Mouse (Mus musculus) MEL (cell line): ENCODE results near the gene Sv2c. TPM values are rescaled to one million over a fixed set of nuclear protein-coding genes. Genes with fewer than 3 reads are reported as not detected.

Experiments used
- DNase-seq: peaks from one replicate; pipeline ENCODE4 v3.0.0; 2011; ENCODE audit warnings: low read depth, low spot score
- H3K27ac ChIP-seq: 2 replicates; pipeline ENCODE4 v1.5.1; 2012; ENCODE audit warnings: low read depth, mild to moderate bottlenecking, control low read depth, low read length, moderate library complexity; ENCODE audit not compliant: control insufficient read depth
- H3K27me3 ChIP-seq, 2 experiments: fragments of 150-350 bp in 1 of 2; sonication (generic) in 1 of 2; 2 replicates each; pipeline ENCODE4 v1.6.1; 2012; ENCODE audit warnings: low read length in 2 of 2, mild to moderate bottlenecking in 2 of 2, improper control_type of control experiment in 1 of 2, moderate library complexity in 1 of 2; ENCODE audit not compliant: insufficient read depth in 2 of 2, control insufficient read depth in 1 of 2
- H3K36me3 ChIP-seq, 2 experiments: 2 replicates each; pipeline ENCODE4 v1.6.1; 2012 to 2014; ENCODE audit warnings: low read length in 2 of 2, improper control_type of control experiment in 1 of 2, inconsistent platforms in 1 of 2, mild to moderate bottlenecking in 1 of 2; ENCODE audit not compliant: insufficient read depth in 2 of 2, control insufficient read depth in 1 of 2
- H3K4me1 ChIP-seq, 2 experiments: fragments of 150-350 bp in 1 of 2; sonication (generic) in 1 of 2; 2 replicates each; pipeline ENCODE4 v1.6.1; 2012; ENCODE audit warnings: low read length in 2 of 2, improper control_type of control experiment in 1 of 2, mild to moderate bottlenecking in 1 of 2; ENCODE audit not compliant: insufficient read depth in 2 of 2, control insufficient read depth in 1 of 2
- H3K4me3 ChIP-seq, 2 experiments: fragments of 150-350 bp in 1 of 2; sonication (generic) in 1 of 2; 2 replicates each; pipeline ENCODE4 v1.5.1; 2012; ENCODE audit warnings: low read depth in 2 of 2, low read length in 2 of 2, mild to moderate bottlenecking in 2 of 2, moderate library complexity in 2 of 2, control low read depth in 1 of 2, improper control_type of control experiment in 1 of 2; ENCODE audit not compliant: control insufficient read depth in 1 of 2, insufficient read depth in 1 of 2
- H3K79me2 ChIP-seq: 2 replicates; pipeline ENCODE4 v1.6.1; 2012; ENCODE audit warnings: mild to moderate bottlenecking, low read length, moderate library complexity; ENCODE audit not compliant: control insufficient read depth, poor library complexity, insufficient read depth
- H3K9ac ChIP-seq: 2 replicates; pipeline ENCODE4 v1.6.1; 2012; ENCODE audit warnings: low read depth, mild to moderate bottlenecking, control low read depth, low read length, moderate library complexity; ENCODE audit not compliant: control insufficient read depth, poor library complexity, severe bottlenecking
- H3K9me3 ChIP-seq: fragments of 150-350 bp; sonication (generic); replicated peaks from 2 replicates; pipeline ENCODE4 v1.6.1; 2012; ENCODE audit warnings: mild to moderate bottlenecking, low read length, improper control_type of control experiment, moderate library complexity; ENCODE audit not compliant: insufficient read depth
- BHLHE40 ChIP-seq: IDR thresholded peaks from 2 replicates; pipeline ENCODE4 v1.6.1; 2012; ENCODE audit warnings: low read depth, mild to moderate bottlenecking, inconsistent platforms, low read length, improper control_type of control experiment, borderline replicate concordance
- CTCF ChIP-seq, 3 experiments: IDR thresholded peaks in 2 of 3; conservative IDR thresholded peaks in 1 of 3; 2 replicates each; pipeline ENCODE4 v1.5.1; 2011 to 2012; ENCODE audit warnings: low read length in 3 of 3, low read depth in 2 of 3, mild to moderate bottlenecking in 2 of 3, improper control_type of control experiment in 1 of 3, inconsistent platforms in 1 of 3, mixed read lengths in 1 of 3, moderate library complexity in 1 of 3; ENCODE audit not compliant: control insufficient read depth in 1 of 3, insufficient read depth in 1 of 3, poor library complexity in 1 of 3, severe bottlenecking in 1 of 3
- ELF1 ChIP-seq: IDR thresholded peaks from 2 replicates; pipeline ENCODE4 v1.6.1; 2014; ENCODE audit warnings: low read depth, mild to moderate bottlenecking, inconsistent platforms, low read length, improper control_type of control experiment, moderate library complexity
- EP300 ChIP-seq, 2 experiments: IDR thresholded peaks; 2 replicates each; pipeline ENCODE4 v1.6.1; 2011; ENCODE audit warnings: improper control_type of control experiment in 2 of 2, low read length in 2 of 2, low read depth in 1 of 2, mild to moderate bottlenecking in 1 of 2
- GABPA ChIP-seq: IDR thresholded peaks from 2 replicates; pipeline ENCODE4 v1.6.1; 2012; ENCODE audit warnings: low read depth, mild to moderate bottlenecking, inconsistent platforms, low read length, improper control_type of control experiment, moderate library complexity
- GATA1 ChIP-seq: IDR thresholded peaks from 2 replicates; pipeline ENCODE4 v1.6.1; 2011; ENCODE audit warnings: low read depth, low read length, improper control_type of control experiment
- MAFK ChIP-seq: IDR thresholded peaks from 2 replicates; pipeline ENCODE4 v1.6.1; 2011; ENCODE audit warnings: low read depth, mild to moderate bottlenecking, low read length, improper control_type of control experiment, borderline replicate concordance
- MAX ChIP-seq: IDR thresholded peaks from 2 replicates; pipeline ENCODE4 v1.6.1; 2011; ENCODE audit warnings: low read length, improper control_type of control experiment
- MAZ ChIP-seq: IDR thresholded peaks from 2 replicates; pipeline ENCODE4 v1.6.1; 2012; ENCODE audit warnings: low read depth, mild to moderate bottlenecking, inconsistent platforms, low read length, improper control_type of control experiment
- MEF2A ChIP-seq: IDR thresholded peaks from 2 replicates; pipeline ENCODE4 v1.6.1; 2014; ENCODE audit warnings: low read depth, mild to moderate bottlenecking, inconsistent platforms, low read length, improper control_type of control experiment; ENCODE audit not compliant: poor library complexity, insufficient replicate concordance, severe bottlenecking; ENCODE audit errors: extremely low read depth
- MYB ChIP-seq: IDR thresholded peaks from 2 replicates; pipeline ENCODE4 v1.6.1; 2011; ENCODE audit warnings: mild to moderate bottlenecking, low read depth, low read length, improper control_type of control experiment
- NELFE ChIP-seq: IDR thresholded peaks from 2 replicates; pipeline ENCODE4 v1.6.1; 2011; ENCODE audit warnings: low read depth, low read length, improper control_type of control experiment
- NRF1 ChIP-seq: IDR thresholded peaks from 2 replicates; pipeline ENCODE4 v1.6.1; 2014; ENCODE audit warnings: low read depth, mild to moderate bottlenecking, inconsistent platforms, low read length, improper control_type of control experiment, moderate library complexity; ENCODE audit not compliant: poor library complexity, insufficient read depth, severe bottlenecking
- RAD21 ChIP-seq: IDR thresholded peaks from 2 replicates; pipeline ENCODE4 v1.6.1; 2011; ENCODE audit warnings: mild to moderate bottlenecking, low read depth, low read length, improper control_type of control experiment
- SMC3 ChIP-seq: IDR thresholded peaks from 2 replicates; pipeline ENCODE4 v1.6.1; 2011; ENCODE audit warnings: low read depth, low read length, improper control_type of control experiment
- TBP ChIP-seq: IDR thresholded peaks from 2 replicates; pipeline ENCODE4 v1.8.0; 2011; ENCODE audit warnings: low read depth, low read length, improper control_type of control experiment
- TCF12 ChIP-seq: IDR thresholded peaks from 2 replicates; pipeline ENCODE4 v1.6.1; 2014; ENCODE audit warnings: low read depth, mild to moderate bottlenecking, inconsistent platforms, low read length, improper control_type of control experiment, moderate library complexity
- UBTF ChIP-seq: IDR thresholded peaks from 2 replicates; pipeline ENCODE4 v1.6.1; 2012; ENCODE audit warnings: low read depth, mild to moderate bottlenecking, inconsistent platforms, low read length, improper control_type of control experiment, moderate library complexity, borderline replicate concordance; ENCODE audit not compliant: insufficient read depth
- USF1 ChIP-seq: IDR thresholded peaks from 2 replicates; pipeline ENCODE4 v1.6.1; 2014; ENCODE audit warnings: low read depth, mild to moderate bottlenecking, inconsistent platforms, low read length, improper control_type of control experiment, moderate library complexity
- USF2 ChIP-seq, 2 experiments: IDR thresholded peaks; 2 replicates each; pipeline ENCODE4 v1.6.1; 2011 to 2012; ENCODE audit warnings: improper control_type of control experiment in 2 of 2, low read length in 2 of 2, borderline replicate concordance in 1 of 2, inconsistent platforms in 1 of 2, low read depth in 1 of 2, mild to moderate bottlenecking in 1 of 2; ENCODE audit not compliant: insufficient read depth in 1 of 2
- ZMIZ1 ChIP-seq: IDR thresholded peaks from 2 replicates; pipeline ENCODE4 v1.6.1; 2012; ENCODE audit warnings: low read depth, mild to moderate bottlenecking, inconsistent platforms, low read length, improper control_type of control experiment, moderate library complexity
- polyA plus RNA-seq, 2 experiments: library from polyadenylated mRNA; stranded (reverse) in 1 of 2; unstranded in 1 of 2; fragments of >175 nt in 1 of 2; fragments of >200 nt in 1 of 2; gene quantifications; 2 replicates each; pipeline versions ENCODE4 v1.2.1 to v1.2.4; 2012; ENCODE audit warnings: low replicate concordance in 2 of 2, low read depth in 1 of 2; ENCODE audit not compliant: insufficient read length in 2 of 2, insufficient read depth in 1 of 2, missing spikeins in 1 of 2
- total RNA-seq: library from RNA; depleted of rRNA; stranded (reverse); fragments of 300-350 nt; gene quantifications from 2 replicates; pipeline ENCODE4 v1.2.3, GENCODE M21; 2012

Gene Sv2c
- total and polyA plus RNA-seq, 3 experiments: 0.01 TPM; not detected in 2

- Histone ChIP-seq H3K36me3 (peaks cover 0 to 20% of the 10 kb centered on the region in 2 experiments; a peak in 2 of 4 replicates), H3K9ac (peak overlapping the region; percentile 26; the same call in 1 of the 2 replicates), H3K79me2 (no peaks in the 10 kb centered on the region), H3K27ac (peak overlapping the region; percentile 87), H3K4me3 (peak overlapping the region; percentile 24 to 36; a peak in 3 of 4 replicates), H3K4me1 (peaks cover 8 to 59% of the 10 kb centered on the region in 2 experiments), H3K9me3 (no peaks in the 10 kb centered on the region), H3K27me3 (no peaks in the 10 kb centered on the region)
- TF ChIP-seq GATA1: 0 out of 2 replicates have a peak, but pooled peaks have one; percentile 17
- TF ChIP-seq ELF1: no peak
- TF ChIP-seq EP300 (IDR thresholded peaks at IDR 0.05; ENCODE audit: low read depth in 1 of 2, low read length in 2 of 2): 0 out of 4 replicates have a peak, but pooled peaks of 1 of the 2 experiments have one; percentile 8
- TF ChIP-seq MEF2A: no peak
- DNase-seq: peak; percentile 26
Measured at GRCm38 (mm10) chr13:95963671-95964070, 168.7 kb downstream of the Sv2c start.

GRCm38 (mm10) chr13:95961905-95962304 lies 170.5 kb downstream of the Sv2c start:
- H3K4me3 ChIP-seq: no peak overlapping the region
- H3K27me3 ChIP-seq: no peaks in the 10 kb centered on the region
- TF ChIP-seq GATA1 (no peak), ZMIZ1 (no peak), CTCF (IDR thresholded peaks at IDR 0.05 in 2 of 3, conservative IDR thresholded peaks at IDR 0.05 in 1 of 3; ENCODE audit: control insufficient read depth in 1 of 3, insufficient read depth in 1 of 3, low read depth in 2 of 3, low read length in 3 of 3, poor library complexity in 1 of 3, severe bottlenecking in 1 of 3) (no peak), UBTF (no peak), MAX (no peak), MAFK (no peak), ELF1 (no peak), SMC3 (no peak), RAD21 (no peak)
- H3K9ac ChIP-seq: no peak overlapping the region
- H3K36me3 ChIP-seq: peaks cover 0 to 23% of the 10 kb centered on the region in 2 experiments; a peak in 2 of 4 replicates
- no peak for DNase-seq
- no peaks in the 10 kb centered on the region for H3K9me3 ChIP-seq
- H3K27ac ChIP-seq: no peak overlapping the region
- no peaks in the 10 kb centered on the region for H3K79me2 ChIP-seq
- peaks cover 10 to 51% of the 10 kb centered on the region in 2 experiments for H3K4me1 ChIP-seq

GRCm38 (mm10) chr13:95961191-95961791 lies 171.1 kb downstream of the Sv2c start:
- Histone ChIP-seq H3K4me1 (peaks cover 15 to 53% of the 10 kb centered on the region in 2 experiments), H3K9me3 (no peaks in the 10 kb centered on the region), H3K79me2 (no peaks in the 10 kb centered on the region), H3K9ac (no peak overlapping the region), H3K4me3 (no peak overlapping the region), H3K27ac (no peak overlapping the region), H3K36me3 (peaks cover 0 to 28% of the 10 kb centered on the region in 2 experiments; a peak in 2 of 4 replicates), H3K27me3 (no peaks in the 10 kb centered on the region)
- no peak for DNase-seq
- TF ChIP-seq MAZ (no peak), TCF12 (no peak), NELFE (no peak), GATA1 (no peak), MYB (no peak), TBP (no peak), EP300 (IDR thresholded peaks at IDR 0.05; ENCODE audit: low read depth in 1 of 2, low read length in 2 of 2) (no peak), GABPA (no peak), UBTF (no peak), USF2 (IDR thresholded peaks at IDR 0.05; ENCODE audit: borderline replicate concordance in 1 of 2, insufficient read depth in 1 of 2, low read depth in 1 of 2, low read length in 2 of 2) (no peak), USF1 (no peak), MEF2A (no peak), BHLHE40 (no peak), CTCF (IDR thresholded peaks at IDR 0.05 in 2 of 3, conservative IDR thresholded peaks at IDR 0.05 in 1 of 3; ENCODE audit: control insufficient read depth in 1 of 3, insufficient read depth in 1 of 3, low read depth in 2 of 3, low read length in 3 of 3, poor library complexity in 1 of 3, severe bottlenecking in 1 of 3) (no peak), MAFK (no peak), NRF1 (no peak)
